Mouse (Mus musculus): Measurements from ENCODE around the gene Gfm1. TPM values are rescaled to one million over a fixed set of nuclear protein-coding genes. Genes with fewer than 3 reads are reported as not detected.
A peak's percentile ranks its signal among the peaks of the same experiment; 100 is the strongest.

The Gfm1 gene
- polyA plus RNA-seq, 1 experiment from 2014 or later, result 31.0 TPM

- Histone ChIP-seq H3K36me3 (replicated peaks) (no peaks in the 10 kb centered on the region), H3K27ac (no peak overlapping the region), H3K9ac (no peak overlapping the region), H3K9me3 (no peaks in the 10 kb centered on the region), H3K4me2 (no peak overlapping the region), H3K4me1 (no peaks in the 10 kb centered on the region), H3K27me3 (replicated peaks) (0 out of 2 replicates have a peak, but pooled peaks cover 2% of the 10 kb centered on the region), H3K4me3 (no peak overlapping the region)
- ATAC-seq (replicated peaks), result no peak
- 86% methylated on average over 4 of the region's 4 CpGs for WGBS
Measured at GRCm38 (mm10) chr3:67499406-67499791, 69.5 kb downstream of the Gfm1 start.

DNA sequence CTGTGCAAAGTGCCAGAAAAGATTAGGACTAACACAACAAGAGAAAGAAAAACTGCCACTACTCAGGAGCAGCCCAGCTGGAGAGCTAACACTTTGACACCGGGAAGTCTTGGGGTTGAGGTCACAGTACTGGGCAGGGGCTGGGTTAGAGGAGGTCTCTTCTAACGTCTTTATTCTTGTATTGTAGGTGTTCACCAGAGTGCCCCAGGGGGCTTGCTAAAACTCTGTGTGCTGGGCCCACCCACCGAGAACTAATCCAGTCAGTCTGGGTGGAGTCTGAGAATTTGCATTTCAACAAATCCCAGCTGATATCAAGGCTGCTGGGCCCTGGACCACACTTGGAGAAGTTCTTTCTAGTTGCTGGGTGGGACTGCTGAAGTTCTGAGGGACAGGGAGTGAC lies 74.0 kb downstream of the Gfm1 start:
- ATAC-seq (replicated peaks), result no peak
- no peak overlapping the region for H3K4me2 ChIP-seq
- H3K4me3 ChIP-seq, result no peak overlapping the region
- H3K9me3 ChIP-seq, result no peaks in the 10 kb centered on the region
- no peak overlapping the region for H3K9ac ChIP-seq
- WGBS, result 3% methylated on average over 3 of the region's 3 CpGs
- 0 out of 2 replicates have a peak, but pooled peaks cover 2% of the 10 kb centered on the region for H3K27me3 ChIP-seq (replicated peaks)
- no peaks in the 10 kb centered on the region for H3K4me1 ChIP-seq
- H3K36me3 ChIP-seq (replicated peaks), result no peaks in the 10 kb centered on the region
- H3K27ac ChIP-seq, result no peak overlapping the region

GRCm38 (mm10) chr3:67505286-67505685 lies 75.4 kb downstream of the Gfm1 start:
- ATAC-seq (replicated peaks), result no peak
- Histone ChIP-seq H3K27me3 (replicated peaks) (0 out of 2 replicates have a peak, but pooled peaks cover 2% of the 10 kb centered on the region), H3K9ac (no peak overlapping the region), H3K27ac (no peak overlapping the region), H3K36me3 (replicated peaks) (no peaks in the 10 kb centered on the region), H3K9me3 (no peaks in the 10 kb centered on the region), H3K4me2 (no peak overlapping the region), H3K4me1 (no peaks in the 10 kb centered on the region), H3K4me3 (no peak overlapping the region)
- 71% methylated on average over 2 of the region's 2 CpGs for WGBS

- WGBS, result 85% methylated on average over 10 of the region's 10 CpGs
Measured at GRCm38 (mm10) chr3:67508216-67508892, 78.5 kb downstream of the Gfm1 start.

GRCm38 (mm10) chr3:67512807-67513206 lies 82.9 kb downstream of the Gfm1 start:
- Histone ChIP-seq H3K27me3 (replicated peaks) (peaks cover 22% of the 10 kb centered on the region), H3K4me1 (peaks cover 4% of the 10 kb centered on the region), H3K9ac (no peak overlapping the region), H3K27ac (no peak overlapping the region), H3K9me3 (no peaks in the 10 kb centered on the region), H3K4me2 (no peak overlapping the region), H3K4me3 (no peak overlapping the region), H3K36me3 (replicated peaks) (no peaks in the 10 kb centered on the region)
- peak; percentile 72 for ATAC-seq (replicated peaks)
- WGBS, result 2% methylated on average over 5 of the region's 5 CpGs

More at GRCm38 (mm10) chr3:67508216-67508892, 78.5 kb downstream of the Gfm1 start:
- no peaks in the 10 kb centered on the region for H3K36me3 ChIP-seq (replicated peaks)
- ATAC-seq (replicated peaks), result no peak
- H3K27ac ChIP-seq, result no peak overlapping the region
- no peak overlapping the region for H3K4me3 ChIP-seq
- no peaks in the 10 kb centered on the region for H3K27me3 ChIP-seq (replicated peaks)
- no peak overlapping the region for H3K9ac ChIP-seq
- H3K4me1 ChIP-seq, result no peaks in the 10 kb centered on the region
- H3K9me3 ChIP-seq, result no peaks in the 10 kb centered on the region
- H3K4me2 ChIP-seq, result no peak overlapping the region

GRCm38 (mm10) chr3:67514801-67515273 lies 84.9 kb downstream of the Gfm1 start:
- WGBS, result 6% methylated on average over 40 of the region's 40 CpGs
- H3K9me3 ChIP-seq, result no peaks in the 10 kb centered on the region
- H3K27ac ChIP-seq, result no peak overlapping the region
- peak; percentile 75 for ATAC-seq (replicated peaks)
- peak overlapping the region; percentile 49 for H3K9ac ChIP-seq
- H3K4me2 ChIP-seq, result peak overlapping the region; percentile 97
- peaks cover 25% of the 10 kb centered on the region for H3K27me3 ChIP-seq (replicated peaks)
- H3K4me1 ChIP-seq, result peaks cover 4% of the 10 kb centered on the region
- H3K36me3 ChIP-seq (replicated peaks), result no peaks in the 10 kb centered on the region
- peak overlapping the region; percentile 59 for H3K4me3 ChIP-seq

- Histone ChIP-seq H3K9me3 (no peaks in the 10 kb centered on the region), H3K27me3 (replicated peaks) (peaks cover 25% of the 10 kb centered on the region), H3K4me2 (peak within 1 kb of the TSS; percentile 97), H3K4me3 (peak within 1 kb of the TSS; percentile 59), H3K36me3 (replicated peaks) (no peaks in the 10 kb centered on the region), H3K9ac (peak within 1 kb of the TSS; percentile 49), H3K4me1 (peaks cover 4% of the 10 kb centered on the region), H3K27ac (no peak within 1 kb of the TSS)
- WGBS, result 2% methylated on average over 38 of the region's 38 CpGs
- ATAC-seq (replicated peaks), result peak; percentile 78
Measured at GRCm38 (mm10) chr3:67515274-67515801, 85.4 kb downstream of the Gfm1 start, which contains the start of gene Rarres1. Rarres1 (minus strand) TSS chr3:67515523.

DNA sequence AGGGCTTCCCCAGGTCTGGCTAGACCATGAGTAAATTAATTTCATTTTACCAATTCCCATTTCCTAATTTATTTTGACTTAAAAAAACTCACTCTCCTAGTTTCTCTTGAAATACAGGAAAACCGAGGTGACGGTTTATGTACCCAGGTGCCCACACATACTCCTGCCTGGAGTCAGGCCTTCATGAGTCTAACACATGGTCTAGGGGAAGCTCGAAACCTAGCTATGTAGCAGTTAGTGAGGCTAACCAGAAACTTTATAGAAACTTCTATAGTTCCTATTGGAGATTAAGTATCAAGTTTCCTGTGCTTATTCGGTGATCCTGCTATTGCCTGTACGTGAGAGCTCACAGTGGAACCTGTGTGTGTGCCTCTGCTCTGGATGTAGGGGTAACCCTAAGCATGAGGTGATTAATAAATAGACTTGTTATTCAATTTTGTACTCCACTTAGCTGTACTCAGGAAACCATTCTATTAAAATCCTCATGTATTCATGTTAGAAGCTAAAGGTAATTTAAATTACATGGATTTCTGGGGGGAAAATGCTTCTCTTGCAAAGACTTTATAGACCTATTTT lies 90.8 kb downstream of the Gfm1 start:
- Histone ChIP-seq H3K27ac (no peak overlapping the region), H3K4me2 (no peak overlapping the region), H3K9ac (no peak overlapping the region), H3K4me1 (peaks cover under 1% of the 10 kb centered on the region), H3K4me3 (no peak overlapping the region), H3K36me3 (replicated peaks) (no peaks in the 10 kb centered on the region), H3K27me3 (replicated peaks) (peaks cover 14% of the 10 kb centered on the region; the same call in 1 of the 2 replicates), H3K9me3 (no peaks in the 10 kb centered on the region)
- 88% methylated on average over 5 of the region's 5 CpGs for WGBS
- ATAC-seq (replicated peaks), result no peak

GRCm38 (mm10) chr3:67522709-67523108 lies 92.8 kb downstream of the Gfm1 start:
- H3K9ac ChIP-seq, result no peak overlapping the region
- no peak for ATAC-seq (replicated peaks)
- no peak overlapping the region for H3K4me2 ChIP-seq
- no peaks in the 10 kb centered on the region for H3K9me3 ChIP-seq
- H3K27ac ChIP-seq, result no peak overlapping the region
- 0 out of 2 replicates have a peak, but pooled peaks cover 3% of the 10 kb centered on the region for H3K27me3 ChIP-seq (replicated peaks)
- H3K4me1 ChIP-seq, result no peaks in the 10 kb centered on the region
- H3K4me3 ChIP-seq, result no peak overlapping the region
- WGBS, result 92% methylated on average over 8 of the region's 8 CpGs
- no peaks in the 10 kb centered on the region for H3K36me3 ChIP-seq (replicated peaks)

DNA sequence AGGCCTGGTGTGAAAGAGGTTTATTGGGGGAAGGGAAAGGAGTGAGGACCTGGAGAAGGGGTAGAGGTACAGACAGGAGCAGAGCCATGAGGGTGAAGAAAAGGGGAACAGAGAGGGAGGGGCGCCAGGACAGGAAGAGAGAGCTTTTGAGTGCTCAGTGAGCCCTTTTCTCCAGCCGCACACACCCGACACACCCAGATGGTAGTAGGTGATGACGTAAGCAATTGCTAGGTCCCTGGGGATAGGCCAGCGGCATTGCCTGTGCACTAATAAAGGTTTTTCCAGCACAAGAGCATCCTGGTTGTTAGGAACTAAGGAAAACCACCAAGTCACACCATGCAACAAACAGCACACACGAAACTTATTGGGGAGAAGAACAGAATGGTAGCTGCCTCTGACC lies 94.9 kb downstream of the Gfm1 start:
- WGBS, result 87% methylated on average over 6 of the region's 6 CpGs
- Histone ChIP-seq H3K36me3 (replicated peaks) (no peaks in the 10 kb centered on the region), H3K4me1 (no peaks in the 10 kb centered on the region), H3K9me3 (no peaks in the 10 kb centered on the region), H3K27ac (no peak overlapping the region), H3K4me3 (no peak overlapping the region), H3K27me3 (replicated peaks) (no peaks in the 10 kb centered on the region), H3K9ac (no peak overlapping the region), H3K4me2 (no peak overlapping the region)
- ATAC-seq (replicated peaks), result no peak

Data from midbrain, embryonic 15.5 days (tissue).